Mouse (Mus musculus): ENCODE measurements at regions not wholly inside any gene's neighbourhood (a gene's known extent, or its start where the extent isn't known, plus 50 kb on each side); places are given as distances from the start of the nearest gene placed in this dataset.

- DNase-seq, result peak; percentile 72
Observed at GRCm38 (mm10) chr10:81996742-81997536, 51.0 kb upstream of the Zfp873 start.

All from kidney, adult 9 months (tissue).